Mouse (Mus musculus) adrenal gland, adult 2 months (tissue): Measurements from ENCODE around the gene Micu2. TPM values are rescaled to one million over a fixed set of nuclear protein-coding genes. Genes with fewer than 3 reads are reported as not detected.
A peak's percentile ranks its signal among the peaks of the same experiment; 100 is the strongest.

Source experiments
- DNase-seq: peaks from one replicate; pipeline ENCODE4 v3.0.0; 2021
- long read RNA-seq: library from polyadenylated mRNA; stranded (forward); transcript quantifications from one replicate; pipeline ENCODE4 v2.0.0, GENCODE M21; 2021
- polyA plus RNA-seq: library from polyadenylated mRNA; depleted of rRNA; stranded (reverse); fragments of >200 nt; gene quantifications from 2 replicates; pipeline ENCODE4 v1.2.3, GENCODE M21; 2012; rRNA removed
- total RNA-seq, 2 experiments: library from RNA; stranded (reverse); gene quantifications; 2 replicates each; pipeline ENCODE4 v1.2.3; 2021

The Micu2 gene
- total RNA-seq: 10 to 100 TPM; 49.0 to 59.8 TPM
- polyA plus RNA-seq: 11.4 and 17.9 TPM in 2 replicates
- long read RNA-seq, transcript Micu2-201 (12 exons, 2,329 nt): major isoform, 84 of 97 reads
- long read RNA-seq, partial matches to known transcripts: 9 of 97 reads
- long read RNA-seq, other reads (novel, unspliced or antisense): 4 of 97 reads

- peak; percentile 89 for DNase-seq
Measured at GRCm38 (mm10) chr14:57998526-57999401, at the start of gene Micu2. TSS of gene Micu2 (minus strand) at chr14:57999262.

GRCm38 (mm10) chr14:58046639-58047284 lies 47.7 kb upstream of the Micu2 start:
- no peak for DNase-seq

GRCm38 (mm10) chr14:58036174-58036573 lies 37.1 kb upstream of the Micu2 start:
- no peak for DNase-seq

- peak; percentile 50 for DNase-seq
Measured at GRCm38 (mm10) chr14:58034567-58034966, 35.5 kb upstream of the Micu2 start.

- peak; percentile 16 for DNase-seq
Measured at GRCm38 (mm10) chr14:58018869-58019268, 19.8 kb upstream of the Micu2 start.

- DNase-seq: no peak
Measured at GRCm38 (mm10) chr14:58003852-58004251, 4.8 kb upstream of the Micu2 start.

- no peak for DNase-seq
Measured at GRCm38 (mm10) chr14:58002161-58002560, 3.1 kb upstream of the Micu2 start.

- DNase-seq: no peak
Measured at GRCm38 (mm10) chr14:57999402-57999734, 306 bp upstream of the Micu2 start.

- no peak for DNase-seq
Measured at GRCm38 (mm10) chr14:57997431-57997830, 1.6 kb downstream of the Micu2 start.

GRCm38 (mm10) chr14:57996210-57996609 lies 2.9 kb downstream of the Micu2 start:
- no peak for DNase-seq

GRCm38 (mm10) chr14:57991761-57992160 lies 7.3 kb downstream of the Micu2 start:
- no peak for DNase-seq

GRCm38 (mm10) chr14:57989162-57989561 lies 9.9 kb downstream of the Micu2 start:
- DNase-seq: no peak

- DNase-seq: no peak
Measured at GRCm38 (mm10) chr14:57985780-57986179, 13.3 kb downstream of the Micu2 start.

GRCm38 (mm10) chr14:57982450-57982849 lies 16.6 kb downstream of the Micu2 start:
- DNase-seq: no peak

GRCm38 (mm10) chr14:57981720-57982418 lies 17.2 kb downstream of the Micu2 start:
- no peak for DNase-seq

GRCm38 (mm10) chr14:57980776-57981175 lies 18.3 kb downstream of the Micu2 start:
- DNase-seq: no peak

- peak; percentile 48 for DNase-seq
Measured at GRCm38 (mm10) chr14:57980179-57980578, 18.9 kb downstream of the Micu2 start.

GRCm38 (mm10) chr14:57978144-57978543 lies 20.9 kb downstream of the Micu2 start:
- no peak for DNase-seq

- DNase-seq: no peak
Measured at GRCm38 (mm10) chr14:57975656-57976055, 23.4 kb downstream of the Micu2 start.

- no peak for DNase-seq
Measured at GRCm38 (mm10) chr14:57971986-57972525, 27.0 kb downstream of the Micu2 start.

- DNase-seq: no peak
Measured at GRCm38 (mm10) chr14:57968873-57969272, 30.2 kb downstream of the Micu2 start.
